Mouse (Mus musculus) forebrain, embryonic 13.5 days (tissue): ENCODE data around the gene Khdc4. TPM values are rescaled to one million over a fixed set of nuclear protein-coding genes. Genes with fewer than 3 reads are reported as not detected.

Experiments used
- ATAC-seq: fragments of 200-750 bp; cut with Nextera tagmentation; 2 replicates; pipeline ENCODE4 v1.8.0; 2017
- H3K27ac ChIP-seq: fragments of 300-500 bp; sonication (generic); 2 replicates; pipeline ENCODE4 v1.5.1; 2015; ENCODE audit warnings: inconsistent platforms, mild to moderate bottlenecking, moderate library complexity
- H3K27me3 ChIP-seq: fragments of 300-500 bp; sonication (generic); 2 replicates; pipeline ENCODE4 v1.6.1; 2015; ENCODE audit warnings: mild to moderate bottlenecking, inconsistent platforms
- H3K36me3 ChIP-seq: fragments of 300-500 bp; sonication (generic); 2 replicates; pipeline ENCODE4 v1.6.1; 2015; ENCODE audit warnings: mild to moderate bottlenecking, inconsistent platforms; ENCODE audit not compliant: poor library complexity, severe bottlenecking
- H3K4me1 ChIP-seq: fragments of 300-500 bp; sonication (generic); 2 replicates; pipeline ENCODE4 v1.6.1; 2015; ENCODE audit warnings: inconsistent platforms
- H3K4me2 ChIP-seq: fragments of 300-500 bp; sonication (generic); 2 replicates; pipeline ENCODE4 v1.6.1; 2015; ENCODE audit warnings: inconsistent platforms, mild to moderate bottlenecking, moderate library complexity
- H3K4me3 ChIP-seq: fragments of 300-500 bp; sonication (generic); 2 replicates; pipeline ENCODE4 v1.5.1; 2015; ENCODE audit warnings: mild to moderate bottlenecking, inconsistent platforms
- H3K9ac ChIP-seq: fragments of 300-500 bp; sonication (generic); 2 replicates; pipeline ENCODE4 v1.6.1; 2015; ENCODE audit warnings: mild to moderate bottlenecking, inconsistent platforms
- H3K9me3 ChIP-seq: fragments of 300-500 bp; sonication (generic); replicated peaks from 2 replicates; pipeline ENCODE4 v1.6.1; 2016; ENCODE audit warnings: inconsistent platforms
- WGBS: fragments of 180-500 bp; shearing (Covaris S2); methylation state at CpG from one replicate; pipeline ENCODE4 v1.1.7; 2015; 5-methylcytosine and 5-hydroxymethylcytosine counted together
- polyA plus RNA-seq: library from polyadenylated mRNA; unstranded; fragments of >200 nt; fragmentation: Nextera tagmentation; extraction: Ambion mirVana; gene quantifications from 2 replicates; pipeline ENCODE4 v1.2.1, GENCODE M21; 2015

Gene Khdc4
- polyA plus RNA-seq, 1 experiment from 2014 or later: 97.8 TPM

- H3K27ac ChIP-seq: no peak overlapping the region
- H3K4me3 ChIP-seq: peak overlapping the region; percentile 26
- 12% methylated on average over 11 of the region's 11 CpGs for WGBS
- peak overlapping the region; percentile 56 for H3K9ac ChIP-seq
- no peaks in the 10 kb centered on the region for H3K27me3 ChIP-seq
- peaks cover 5% of the 10 kb centered on the region for H3K4me1 ChIP-seq
- H3K36me3 ChIP-seq: no peaks in the 10 kb centered on the region
- no peaks in the 10 kb centered on the region for H3K9me3 ChIP-seq
- ATAC-seq: peak; percentile 53; the same call in 1 of the 2 replicates
- H3K4me2 ChIP-seq: peak overlapping the region; percentile 57
Measured at GRCm38 (mm10) chr3:88677399-88677798, 8.2 kb upstream of the Khdc4 start.

DNA sequence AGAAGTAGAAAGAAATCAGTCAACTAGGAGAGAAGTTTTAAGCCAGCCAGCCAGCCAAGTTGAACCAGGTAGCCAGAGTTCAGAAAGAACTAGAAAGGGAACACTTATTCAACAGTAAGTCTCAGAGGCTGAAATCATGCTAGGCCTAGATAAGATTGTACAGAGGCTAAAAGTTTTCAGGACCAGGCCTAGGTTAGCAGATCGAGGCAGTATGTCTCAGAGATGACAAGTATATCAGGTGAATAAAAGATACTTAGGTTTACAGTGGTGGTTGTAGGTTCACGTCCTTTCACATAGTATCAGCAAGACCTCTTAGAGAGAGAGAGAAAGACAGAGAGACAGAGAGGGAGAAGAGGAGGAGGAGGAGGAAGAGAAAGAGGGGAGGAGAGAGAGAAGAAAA is 1.8 kb upstream of the Khdc4 start:
- Histone ChIP-seq H3K36me3 (peaks cover 12% of the 10 kb centered on the region), H3K4me1 (peaks cover 23% of the 10 kb centered on the region), H3K27me3 (no peaks in the 10 kb centered on the region), H3K9me3 (no peaks in the 10 kb centered on the region), H3K27ac (no peak overlapping the region), H3K4me2 (no peak overlapping the region), H3K9ac (no peak overlapping the region), H3K4me3 (no peak overlapping the region)
- ATAC-seq: no peak
- 92% methylated on average over 2 of the region's 2 CpGs for WGBS

DNA sequence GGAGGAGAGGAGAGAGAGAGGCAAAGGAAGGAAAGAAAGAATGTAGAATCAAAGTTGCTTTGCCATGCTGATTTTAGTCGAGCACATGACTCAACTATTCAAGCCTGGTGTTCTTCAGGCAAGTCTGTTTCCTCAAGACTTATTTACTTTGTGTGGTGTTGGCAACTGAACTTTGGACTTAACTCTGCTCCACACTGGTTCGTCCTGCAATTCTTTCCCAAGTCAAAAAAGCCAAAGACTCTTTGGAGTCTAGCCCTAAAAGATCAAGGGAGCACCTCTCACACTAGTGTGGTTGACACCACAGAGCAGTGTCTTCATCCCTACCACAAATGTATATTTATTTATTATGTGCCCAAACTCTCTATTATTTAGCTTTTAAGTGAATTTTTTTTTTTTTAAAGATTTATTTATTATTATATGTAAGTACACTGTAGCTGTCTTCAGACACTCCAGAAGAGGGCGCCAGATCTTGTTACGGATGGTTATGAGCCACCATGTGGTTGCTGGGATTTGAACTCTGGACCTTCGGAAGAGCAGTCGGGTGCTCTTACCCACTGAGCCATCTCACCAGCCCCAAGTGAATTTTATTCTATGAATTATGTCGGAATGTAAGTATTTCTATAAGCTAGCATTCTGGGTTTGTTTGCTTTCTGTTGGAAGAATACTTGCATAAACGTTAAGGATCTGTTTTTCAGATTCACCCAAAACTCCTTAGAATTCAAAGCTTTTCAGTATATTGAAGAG is 1.2 kb upstream of the Khdc4 start:
- Histone ChIP-seq H3K4me3 (peak overlapping the region; percentile 96), H3K27me3 (no peaks in the 10 kb centered on the region), H3K9me3 (no peaks in the 10 kb centered on the region), H3K36me3 (peaks cover 18% of the 10 kb centered on the region), H3K27ac (no peak overlapping the region), H3K4me1 (peaks cover 24% of the 10 kb centered on the region), H3K4me2 (peak overlapping the region; percentile 92), H3K9ac (no peak overlapping the region)
- ATAC-seq: no peak
- WGBS: 64% methylated on average over 8 of the region's 8 CpGs

DNA sequence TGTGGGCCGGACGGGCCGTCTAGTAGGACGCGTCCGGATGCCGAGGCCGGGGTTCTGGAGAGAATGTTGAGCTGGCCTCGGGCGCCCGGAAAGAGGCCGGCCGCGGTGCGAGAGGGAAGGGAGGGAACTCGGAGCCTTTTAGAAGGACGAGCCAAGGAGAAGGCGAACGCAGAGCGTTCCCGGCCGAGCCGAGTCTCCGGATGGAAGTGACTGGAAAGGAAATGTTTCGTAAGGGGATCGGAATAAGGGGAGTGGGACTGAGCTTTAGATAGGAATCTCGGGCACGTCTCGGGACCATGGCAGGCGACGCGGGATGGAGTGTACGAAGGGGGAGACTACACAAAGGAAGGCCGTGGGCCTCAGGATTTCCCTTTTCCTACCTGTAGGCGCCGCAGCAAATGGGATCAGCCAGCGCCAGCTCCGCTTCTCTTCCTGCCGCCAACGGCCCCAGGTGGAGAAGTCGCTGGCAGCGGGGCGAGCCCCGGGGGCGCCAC is 402 bp downstream of the Khdc4 start:
- Histone ChIP-seq H3K4me1 (peaks cover 24% of the 10 kb centered on the region), H3K9ac (peak overlapping the region; percentile 98), H3K36me3 (peaks cover 34% of the 10 kb centered on the region), H3K27me3 (no peaks in the 10 kb centered on the region), H3K9me3 (no peaks in the 10 kb centered on the region), H3K4me2 (peak overlapping the region; percentile 92), H3K4me3 (peak overlapping the region; percentile 96), H3K27ac (peak overlapping the region; percentile 97)
- WGBS: under 1% methylated on average over 45 of the region's 45 CpGs
- ATAC-seq: peak; percentile 75

- H3K4me1 ChIP-seq: peaks cover 24% of the 10 kb centered on the region
- ATAC-seq: no peak
- H3K4me3 ChIP-seq: peak overlapping the region; percentile 96
- WGBS: 62% methylated on average over 13 of the region's 13 CpGs
- H3K27me3 ChIP-seq: no peaks in the 10 kb centered on the region
- peaks cover 43% of the 10 kb centered on the region for H3K36me3 ChIP-seq
- peak overlapping the region; percentile 98 for H3K9ac ChIP-seq
- peak overlapping the region; percentile 92 for H3K4me2 ChIP-seq
- no peaks in the 10 kb centered on the region for H3K9me3 ChIP-seq
- H3K27ac ChIP-seq: 0 out of 2 replicates have a peak overlapping the region, but pooled peaks have one; percentile 97
Measured at GRCm38 (mm10) chr3:88686734-88687611, 1.4 kb downstream of the Khdc4 start.

- Histone ChIP-seq H3K36me3 (peaks cover 63% of the 10 kb centered on the region), H3K9me3 (no peaks in the 10 kb centered on the region), H3K4me2 (no peak overlapping the region), H3K27me3 (no peaks in the 10 kb centered on the region), H3K4me3 (no peak overlapping the region), H3K27ac (no peak overlapping the region), H3K4me1 (peaks cover 24% of the 10 kb centered on the region), H3K9ac (no peak overlapping the region)
- WGBS: 97% methylated on average over 5 of the region's 5 CpGs
- ATAC-seq: no peak
Measured at GRCm38 (mm10) chr3:88689079-88689478, 3.5 kb downstream of the Khdc4 start.

DNA sequence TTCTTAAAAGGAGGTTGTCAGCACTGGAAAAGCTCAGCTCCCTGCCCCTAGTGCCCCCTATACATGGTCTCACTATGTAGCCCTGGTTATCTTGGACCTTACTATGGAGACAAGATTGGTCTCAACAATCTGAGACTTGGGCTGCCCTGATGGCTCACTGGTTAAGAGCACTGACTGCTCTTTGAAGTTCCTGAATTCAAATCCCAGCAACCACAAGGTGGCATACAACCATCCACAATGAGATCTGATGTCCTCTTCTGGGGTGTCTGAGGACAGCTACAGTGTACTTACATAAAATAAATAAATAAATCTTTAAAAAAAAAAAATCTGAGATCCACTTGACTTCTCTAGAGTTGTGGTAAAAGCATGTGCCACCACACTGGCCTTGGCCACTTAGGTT is 9.9 kb downstream of the Khdc4 start:
- Histone ChIP-seq H3K27ac (no peak overlapping the region), H3K9ac (no peak overlapping the region), H3K9me3 (no peaks in the 10 kb centered on the region), H3K4me3 (no peak overlapping the region), H3K27me3 (no peaks in the 10 kb centered on the region), H3K36me3 (peaks cover 98% of the 10 kb centered on the region), H3K4me2 (no peak overlapping the region), H3K4me1 (no peaks in the 10 kb centered on the region)
- ATAC-seq: no peak

DNA sequence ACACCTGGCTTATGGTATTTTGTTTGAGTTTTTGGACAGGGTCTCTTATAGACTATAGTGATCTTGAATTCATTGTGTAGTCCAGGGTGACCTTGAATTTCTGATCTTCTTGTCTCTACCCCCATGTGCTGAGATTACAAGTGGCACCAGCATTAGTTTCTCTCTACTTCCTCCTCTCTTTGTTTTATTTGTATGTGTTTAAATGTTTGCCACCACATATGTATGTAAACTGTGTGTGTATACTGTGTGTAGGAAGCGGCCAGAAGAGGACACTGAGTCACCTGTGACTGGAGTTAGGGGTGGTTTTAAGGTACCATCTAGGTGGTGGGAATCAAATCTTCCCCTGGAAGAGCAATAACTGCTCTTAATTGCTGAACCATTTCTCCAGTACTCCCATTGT is 12.4 kb downstream of the Khdc4 start:
- Histone ChIP-seq H3K36me3 (peaks cover 94% of the 10 kb centered on the region), H3K4me3 (no peak overlapping the region), H3K4me1 (no peaks in the 10 kb centered on the region), H3K9ac (no peak overlapping the region), H3K27me3 (no peaks in the 10 kb centered on the region), H3K27ac (no peak overlapping the region), H3K4me2 (no peak overlapping the region), H3K9me3 (no peaks in the 10 kb centered on the region)
- 92% methylated on average over 1 of the region's 1 CpGs for WGBS
- ATAC-seq: no peak

GRCm38 (mm10) chr3:88698834-88699233 is 13.2 kb downstream of the Khdc4 start:
- no peak for ATAC-seq
- Histone ChIP-seq H3K4me3 (no peak overlapping the region), H3K27ac (no peak overlapping the region), H3K9me3 (no peaks in the 10 kb centered on the region), H3K4me2 (no peak overlapping the region), H3K36me3 (peaks cover 95% of the 10 kb centered on the region), H3K27me3 (no peaks in the 10 kb centered on the region), H3K9ac (no peak overlapping the region), H3K4me1 (no peaks in the 10 kb centered on the region)
- 95% methylated on average over 6 of the region's 6 CpGs for WGBS

DNA sequence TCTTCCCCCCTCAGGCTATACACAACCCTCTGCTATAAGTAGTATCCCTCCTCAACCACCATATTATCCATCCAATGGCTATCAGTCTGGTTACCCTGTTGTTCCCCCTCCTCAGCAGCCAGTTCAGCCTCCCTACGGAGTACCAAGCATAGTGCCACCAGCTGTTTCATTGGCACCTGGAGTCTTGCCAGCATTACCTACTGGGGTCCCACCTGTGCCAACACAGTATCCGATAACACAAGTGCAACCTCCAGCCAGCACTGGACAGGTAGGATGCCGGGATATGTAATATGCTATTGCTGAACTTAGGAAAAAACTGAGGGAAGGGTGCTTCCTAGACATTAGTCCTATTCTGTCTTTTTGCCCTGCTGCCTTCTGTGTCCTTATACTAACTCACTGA is 14.6 kb downstream of the Khdc4 start:
- no peak for ATAC-seq
- Histone ChIP-seq H3K27ac (no peak overlapping the region), H3K9ac (no peak overlapping the region), H3K4me1 (no peaks in the 10 kb centered on the region), H3K4me3 (no peak overlapping the region), H3K36me3 (peaks cover 94% of the 10 kb centered on the region), H3K4me2 (no peak overlapping the region), H3K27me3 (no peaks in the 10 kb centered on the region), H3K9me3 (no peaks in the 10 kb centered on the region)
- WGBS: 77% methylated on average over 3 of the region's 3 CpGs

GRCm38 (mm10) chr3:88701222-88701621 is 15.6 kb downstream of the Khdc4 start:
- Histone ChIP-seq H3K27ac (no peak overlapping the region), H3K27me3 (no peaks in the 10 kb centered on the region), H3K9ac (no peak overlapping the region), H3K4me3 (no peak overlapping the region), H3K9me3 (no peaks in the 10 kb centered on the region), H3K36me3 (peaks cover 91% of the 10 kb centered on the region), H3K4me1 (no peaks in the 10 kb centered on the region), H3K4me2 (no peak overlapping the region)
- WGBS: 85% methylated on average over 3 of the region's 3 CpGs
- ATAC-seq: no peak

DNA sequence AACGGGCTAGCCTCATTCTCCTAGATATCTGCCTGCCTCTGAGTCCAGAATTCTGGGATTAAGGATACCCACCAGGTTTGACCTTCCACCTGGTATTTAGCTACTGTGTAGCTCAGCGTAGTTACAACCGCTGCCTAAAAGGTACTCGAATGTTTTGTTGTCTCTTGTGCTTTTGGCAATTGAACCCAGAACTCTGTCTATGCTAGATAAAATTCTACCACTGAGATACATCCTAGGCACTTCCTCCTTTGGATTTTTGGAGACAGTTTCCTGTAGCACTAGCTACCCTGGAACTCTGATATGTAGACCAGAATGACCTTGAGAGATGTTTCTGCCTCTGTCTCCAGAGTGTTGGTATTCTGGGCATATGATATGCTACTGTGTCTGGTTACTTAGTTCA is 28.1 kb downstream of the Khdc4 start:
- 96% methylated on average over 4 of the region's 4 CpGs for WGBS
- Histone ChIP-seq H3K36me3 (peaks cover 56% of the 10 kb centered on the region), H3K4me1 (peaks cover 15% of the 10 kb centered on the region), H3K4me2 (no peak overlapping the region), H3K27me3 (no peaks in the 10 kb centered on the region), H3K9me3 (no peaks in the 10 kb centered on the region), H3K27ac (no peak overlapping the region), H3K4me3 (no peak overlapping the region), H3K9ac (no peak overlapping the region)
- no peak for ATAC-seq
